Mouse (Mus musculus): ENCODE measurements around the gene Agbl4. TPM values are rescaled to one million over a fixed set of nuclear protein-coding genes. Genes with fewer than 3 reads are reported as not detected.

Agbl4 gene
- polyA plus RNA-seq, 1 experiment = 79.8 TPM

DNA sequence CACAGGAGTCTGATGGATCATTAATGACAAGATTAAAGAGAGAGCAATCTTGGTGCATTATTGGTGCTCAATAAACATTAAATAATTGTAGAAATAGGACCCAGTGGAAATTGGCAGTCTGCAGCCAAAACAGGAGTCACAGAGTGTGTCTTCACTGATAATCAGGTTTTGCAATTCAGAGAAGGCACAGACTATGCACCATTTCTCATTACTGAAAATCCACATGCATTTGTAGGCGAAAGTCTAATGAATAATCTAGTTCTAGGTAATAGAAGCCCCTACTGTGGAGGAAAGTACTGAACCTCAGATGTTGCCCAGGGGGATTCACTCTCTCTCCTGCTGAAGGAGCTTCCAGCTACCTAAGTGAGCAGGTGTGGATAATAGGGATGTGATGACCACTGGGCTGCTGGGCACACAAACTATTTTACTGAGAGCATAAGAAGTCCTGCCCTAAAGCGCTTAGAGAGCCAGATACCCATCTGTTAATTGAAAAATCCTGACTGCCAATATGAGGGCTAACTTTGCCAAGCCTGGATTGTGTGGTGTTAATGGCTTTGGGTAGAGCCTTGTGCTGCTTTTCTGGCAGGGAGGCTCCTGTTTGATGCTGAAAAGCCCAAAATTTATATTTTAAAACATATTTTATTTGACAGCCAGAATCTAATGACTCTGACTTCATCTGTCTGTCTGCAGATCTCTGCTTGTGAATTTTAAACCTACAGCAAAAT, 482.4 kb downstream of the Agbl4 start:
- TF ChIP-seq POLR2A (IDR thresholded peaks at IDR 0.05; ENCODE audit: control insufficient read depth, low read depth, low read length) (no peak), CTCF (IDR thresholded peaks at IDR 0.05; ENCODE audit: control insufficient read depth, insufficient read depth, insufficient replicate concordance, low read depth, low read length) (no peak)
- no peaks in the 10 kb centered on the region for H3K27me3 ChIP-seq (ENCODE audit: control insufficient read depth, insufficient read depth, low read length)
- no peak overlapping the region for H3K4me3 ChIP-seq (ENCODE audit: control insufficient read depth, low read depth, low read length)
- H3K27ac ChIP-seq (ENCODE audit: control insufficient read depth, insufficient read depth, low read depth, low read length) = no peak overlapping the region
- no peaks in the 10 kb centered on the region for H3K4me1 ChIP-seq (ENCODE audit: control insufficient read depth, insufficient read depth, low read length)
- H3K36me3 ChIP-seq (ENCODE audit: control insufficient read depth, insufficient read depth, low read length) = no peaks in the 10 kb centered on the region

DNA sequence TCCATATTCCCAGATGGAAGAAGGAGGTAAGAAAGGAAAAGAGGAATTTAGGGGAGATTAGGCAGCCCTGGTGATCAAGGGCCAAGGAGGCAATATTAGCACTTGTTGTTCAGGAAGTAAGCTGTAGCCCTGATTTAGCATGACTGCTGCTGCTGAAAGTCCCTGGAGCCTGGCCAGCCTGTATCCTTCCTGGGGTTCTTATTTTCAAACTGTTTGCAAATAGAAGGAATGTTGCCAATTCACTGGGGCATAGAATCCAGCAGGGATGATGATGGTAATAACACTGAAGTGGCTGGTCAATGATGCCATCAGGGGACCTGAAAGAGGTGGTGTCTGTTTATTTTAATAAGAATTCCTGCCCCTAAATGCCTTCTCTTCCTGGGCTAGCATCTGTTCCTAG, 518.6 kb downstream of the Agbl4 start:
- Histone ChIP-seq H3K36me3 (ENCODE audit: control insufficient read depth, insufficient read depth, low read length) (no peaks in the 10 kb centered on the region), H3K27ac (ENCODE audit: control insufficient read depth, insufficient read depth, low read depth, low read length) (no peak overlapping the region), H3K27me3 (ENCODE audit: control insufficient read depth, insufficient read depth, low read length) (no peaks in the 10 kb centered on the region), H3K4me1 (ENCODE audit: control insufficient read depth, insufficient read depth, low read length) (no peaks in the 10 kb centered on the region), H3K4me3 (ENCODE audit: control insufficient read depth, low read depth, low read length) (no peak overlapping the region)
- TF ChIP-seq POLR2A (IDR thresholded peaks at IDR 0.05; ENCODE audit: control insufficient read depth, low read depth, low read length) = no peak
- TF ChIP-seq CTCF (IDR thresholded peaks at IDR 0.05; ENCODE audit: control insufficient read depth, insufficient read depth, insufficient replicate concordance, low read depth, low read length) = no peak

DNA sequence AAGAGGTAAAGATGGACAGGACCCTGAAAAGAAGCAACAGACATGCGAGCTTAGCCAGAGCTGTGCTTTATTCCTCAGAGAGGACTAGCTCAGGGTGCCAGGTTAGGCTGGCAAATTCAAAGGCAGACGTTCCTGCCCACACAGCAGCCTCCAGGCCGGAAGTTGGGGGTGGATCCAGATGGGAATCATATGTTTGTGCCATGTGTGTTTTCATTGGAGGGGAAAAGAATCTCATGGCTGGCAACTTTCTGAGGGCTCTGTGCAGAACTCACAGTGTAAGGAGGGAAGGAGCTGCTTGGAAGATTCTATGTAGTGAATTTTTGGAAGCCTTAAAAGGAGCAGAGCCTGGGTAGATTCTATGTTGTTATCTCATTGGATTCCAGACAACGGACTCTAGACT, 519.1 kb downstream of the Agbl4 start:
- TF ChIP-seq CTCF (IDR thresholded peaks at IDR 0.05; ENCODE audit: control insufficient read depth, insufficient read depth, insufficient replicate concordance, low read depth, low read length) = no peak
- no peak for TF ChIP-seq POLR2A (IDR thresholded peaks at IDR 0.05; ENCODE audit: control insufficient read depth, low read depth, low read length)
- H3K27me3 ChIP-seq (ENCODE audit: control insufficient read depth, insufficient read depth, low read length) = no peaks in the 10 kb centered on the region
- H3K4me3 ChIP-seq (ENCODE audit: control insufficient read depth, low read depth, low read length) = no peak overlapping the region
- no peak overlapping the region for H3K27ac ChIP-seq (ENCODE audit: control insufficient read depth, insufficient read depth, low read depth, low read length)
- H3K4me1 ChIP-seq (ENCODE audit: control insufficient read depth, insufficient read depth, low read length) = no peaks in the 10 kb centered on the region
- H3K36me3 ChIP-seq (ENCODE audit: control insufficient read depth, insufficient read depth, low read length) = no peaks in the 10 kb centered on the region

DNA sequence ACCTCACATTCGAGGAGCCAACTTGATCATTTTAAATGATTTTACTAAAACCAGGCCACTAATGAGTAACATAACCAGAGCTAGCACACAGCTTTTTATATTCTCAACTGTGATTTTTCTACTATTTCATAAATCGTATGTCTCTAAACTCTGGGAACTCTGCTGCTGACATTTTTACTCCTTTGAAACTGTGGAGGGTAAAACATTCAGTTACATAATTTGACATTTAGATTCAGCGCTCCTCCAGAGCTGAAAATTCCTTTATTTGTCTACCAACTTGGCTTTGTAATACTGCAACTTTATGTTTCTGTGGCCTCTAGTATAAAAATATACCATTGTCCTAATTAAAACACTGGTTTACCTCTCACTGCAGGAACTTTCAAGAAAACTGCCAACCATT, 523.6 kb downstream of the Agbl4 start:
- Histone ChIP-seq H3K4me1 (ENCODE audit: control insufficient read depth, insufficient read depth, low read length) (no peaks in the 10 kb centered on the region), H3K27ac (ENCODE audit: control insufficient read depth, insufficient read depth, low read depth, low read length) (no peak overlapping the region), H3K4me3 (ENCODE audit: control insufficient read depth, low read depth, low read length) (no peak overlapping the region), H3K36me3 (ENCODE audit: control insufficient read depth, insufficient read depth, low read length) (no peaks in the 10 kb centered on the region), H3K27me3 (ENCODE audit: control insufficient read depth, insufficient read depth, low read length) (no peaks in the 10 kb centered on the region)
- no peak for TF ChIP-seq CTCF (IDR thresholded peaks at IDR 0.05; ENCODE audit: control insufficient read depth, insufficient read depth, insufficient replicate concordance, low read depth, low read length)
- no peak for TF ChIP-seq POLR2A (IDR thresholded peaks at IDR 0.05; ENCODE audit: control insufficient read depth, low read depth, low read length)

DNA sequence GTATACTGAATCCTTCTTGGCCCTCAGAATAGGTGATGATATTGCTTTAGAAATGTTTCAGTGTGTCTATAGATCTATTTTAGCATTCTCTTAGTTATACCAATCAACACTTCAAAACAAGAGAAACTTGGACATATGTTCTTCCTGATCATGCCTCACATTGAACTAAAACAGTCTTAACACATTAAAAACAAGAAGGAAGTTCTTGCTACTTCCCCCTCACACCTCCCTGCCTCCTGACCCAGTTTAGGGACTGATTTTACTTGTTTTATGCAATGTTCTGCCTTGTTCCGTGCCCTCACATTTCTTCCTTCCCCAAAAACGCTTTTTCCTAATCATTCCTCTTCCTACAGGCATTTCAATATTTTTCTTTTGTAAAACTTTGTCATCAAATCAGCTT, 604.2 kb downstream of the Agbl4 start:
- Histone ChIP-seq H3K4me1 (ENCODE audit: control insufficient read depth, insufficient read depth, low read length) (no peaks in the 10 kb centered on the region), H3K36me3 (ENCODE audit: control insufficient read depth, insufficient read depth, low read length) (no peaks in the 10 kb centered on the region), H3K4me3 (ENCODE audit: control insufficient read depth, low read depth, low read length) (no peak overlapping the region), H3K27me3 (ENCODE audit: control insufficient read depth, insufficient read depth, low read length) (no peaks in the 10 kb centered on the region), H3K27ac (ENCODE audit: control insufficient read depth, insufficient read depth, low read depth, low read length) (no peak overlapping the region)
- TF ChIP-seq POLR2A (IDR thresholded peaks at IDR 0.05; ENCODE audit: control insufficient read depth, low read depth, low read length) = no peak
- TF ChIP-seq CTCF (IDR thresholded peaks at IDR 0.05; ENCODE audit: control insufficient read depth, insufficient read depth, insufficient replicate concordance, low read depth, low read length) = no peak

DNA sequence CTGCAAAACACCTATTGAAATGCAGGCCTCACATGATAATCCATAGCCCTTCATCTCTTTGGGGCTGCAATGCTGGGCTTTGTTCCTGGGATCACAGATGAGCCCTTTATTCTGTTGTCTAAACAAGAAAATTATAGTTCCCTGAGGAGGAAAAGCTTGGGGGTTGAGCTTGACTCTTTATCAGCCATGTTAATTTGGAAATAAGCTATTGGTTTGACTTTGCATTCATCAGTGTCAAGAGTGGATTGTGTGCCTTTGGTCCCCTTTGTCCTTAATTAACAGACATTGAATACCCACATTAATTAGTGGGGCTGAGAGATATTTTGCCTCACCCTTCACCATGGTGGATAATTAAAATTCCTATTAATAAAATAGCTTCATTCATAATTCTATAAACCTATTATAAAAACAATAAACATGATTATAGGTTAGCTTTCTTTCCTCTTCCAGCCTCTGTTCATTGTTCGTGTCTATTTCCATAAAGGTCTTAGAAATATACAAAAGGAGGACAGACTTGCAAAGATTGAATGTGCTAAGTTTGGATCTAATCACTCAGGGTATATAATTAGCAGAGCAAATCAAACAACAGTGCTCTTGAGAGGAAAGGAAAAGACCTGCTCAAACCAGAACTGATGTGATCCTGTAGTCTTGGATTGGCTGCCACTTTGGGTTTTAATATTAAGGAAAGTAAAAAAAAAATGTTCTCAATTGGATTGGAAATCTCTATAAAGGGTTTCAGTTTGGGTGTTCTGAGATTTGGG, 607.4 kb downstream of the Agbl4 start:
- H3K4me3 ChIP-seq (ENCODE audit: control insufficient read depth, low read depth, low read length) = no peak overlapping the region
- no peaks in the 10 kb centered on the region for H3K36me3 ChIP-seq (ENCODE audit: control insufficient read depth, insufficient read depth, low read length)
- H3K27ac ChIP-seq (ENCODE audit: control insufficient read depth, insufficient read depth, low read depth, low read length) = no peak overlapping the region
- no peaks in the 10 kb centered on the region for H3K4me1 ChIP-seq (ENCODE audit: control insufficient read depth, insufficient read depth, low read length)
- TF ChIP-seq CTCF (IDR thresholded peaks at IDR 0.05; ENCODE audit: control insufficient read depth, insufficient read depth, insufficient replicate concordance, low read depth, low read length) (no peak), POLR2A (IDR thresholded peaks at IDR 0.05; ENCODE audit: control insufficient read depth, low read depth, low read length) (no peak)
- H3K27me3 ChIP-seq (ENCODE audit: control insufficient read depth, insufficient read depth, low read length) = no peaks in the 10 kb centered on the region

DNA sequence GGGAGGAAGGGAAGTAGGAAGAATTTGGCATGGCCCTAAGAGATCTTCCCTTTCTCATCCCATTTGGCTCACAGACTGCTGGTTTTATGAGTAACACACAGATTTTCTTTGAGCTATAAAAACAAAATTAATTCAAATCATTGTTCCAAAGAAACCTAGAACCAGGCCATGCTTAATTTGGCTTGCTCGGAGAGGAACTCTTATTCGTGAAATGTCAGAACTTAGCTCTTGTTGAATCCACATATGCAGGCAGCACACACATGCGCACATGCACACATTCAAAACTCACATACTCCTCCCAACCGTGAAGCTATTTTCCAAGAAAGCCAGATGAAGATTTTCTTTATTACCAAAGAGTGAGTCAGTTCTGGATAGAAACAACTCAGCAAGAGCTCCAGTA, 621.9 kb downstream of the Agbl4 start:
- no peak for TF ChIP-seq POLR2A (IDR thresholded peaks at IDR 0.05; ENCODE audit: control insufficient read depth, low read depth, low read length)
- TF ChIP-seq CTCF (IDR thresholded peaks at IDR 0.05; ENCODE audit: control insufficient read depth, insufficient read depth, insufficient replicate concordance, low read depth, low read length) = no peak
- no peaks in the 10 kb centered on the region for H3K4me1 ChIP-seq (ENCODE audit: control insufficient read depth, insufficient read depth, low read length)
- H3K4me3 ChIP-seq (ENCODE audit: control insufficient read depth, low read depth, low read length) = no peak overlapping the region
- no peak overlapping the region for H3K27ac ChIP-seq (ENCODE audit: control insufficient read depth, insufficient read depth, low read depth, low read length)
- H3K27me3 ChIP-seq (ENCODE audit: control insufficient read depth, insufficient read depth, low read length) = no peaks in the 10 kb centered on the region
- no peaks in the 10 kb centered on the region for H3K36me3 ChIP-seq (ENCODE audit: control insufficient read depth, insufficient read depth, low read length)

Measured in testis, adult 2 months (tissue).